Mouse (Mus musculus): ENCODE measurements at regions not wholly inside any gene's neighbourhood (a gene's known extent, or its start where the extent isn't known, plus 50 kb on each side); places are given as distances from the start of the nearest gene placed in this dataset.

- Histone ChIP-seq H3K36me3 (ENCODE audit: insufficient read depth) (no peaks in the 10 kb centered on the region), H3K4me1 (ENCODE audit: insufficient read depth) (no peaks in the 10 kb centered on the region), H3K4me2 (no peak overlapping the region), H3K9ac (no peak overlapping the region), H3K27ac (ENCODE audit: low read depth) (no peak overlapping the region), H3K27me3 (ENCODE audit: insufficient read depth, low read length) (no peaks in the 10 kb centered on the region), H3K4me3 (ENCODE audit: low read depth, low read length) (no peak overlapping the region), H3K9me3 (ENCODE audit: low read depth, low read length) (no peaks in the 10 kb centered on the region)
- DNase-seq = no peak
- 84% methylated on average over 7 of the region's 7 CpGs for WGBS
- TF ChIP-seq CTCF (IDR thresholded peaks at IDR 0.05; ENCODE audit: low read depth) = no peak
- no peak for ATAC-seq (ENCODE audit: insufficient read depth)
Measured at GRCm38 (mm10) chr13:73158016-73158415, 102.3 kb upstream of the Irx4 start.

DNA sequence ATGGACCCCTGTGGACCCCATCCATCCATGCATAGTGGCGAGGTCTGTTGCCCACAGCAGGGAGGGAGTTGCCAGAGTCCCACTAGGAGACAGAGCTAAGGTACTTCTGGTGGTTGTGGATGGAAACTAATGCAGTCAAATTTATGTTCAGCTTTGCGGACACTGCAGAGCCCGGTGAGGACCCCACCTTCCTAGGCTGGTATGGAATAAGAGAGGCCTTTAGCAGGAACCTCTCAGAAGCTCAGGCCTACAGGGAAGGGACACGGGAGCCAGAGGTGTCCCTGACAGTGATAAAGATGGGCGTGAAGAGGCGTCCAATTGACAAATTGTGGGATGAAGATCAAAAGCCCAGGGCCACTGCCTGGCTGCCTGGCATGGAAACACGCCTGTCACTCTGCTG, 100.8 kb upstream of the Irx4 start:
- ATAC-seq (ENCODE audit: insufficient read depth) = no peak
- no peak for DNase-seq
- WGBS = 42% methylated on average over 7 of the region's 7 CpGs
- Histone ChIP-seq H3K9me3 (ENCODE audit: low read depth, low read length) (no peaks in the 10 kb centered on the region), H3K4me2 (0 out of 2 replicates have a peak overlapping the region, but pooled peaks have one; percentile 46), H3K4me3 (ENCODE audit: low read depth, low read length) (no peak overlapping the region), H3K27ac (ENCODE audit: low read depth) (no peak overlapping the region), H3K27me3 (ENCODE audit: insufficient read depth, low read length) (no peaks in the 10 kb centered on the region), H3K4me1 (ENCODE audit: insufficient read depth) (no peaks in the 10 kb centered on the region), H3K36me3 (ENCODE audit: insufficient read depth) (no peaks in the 10 kb centered on the region), H3K9ac (no peak overlapping the region)
- TF ChIP-seq CTCF (IDR thresholded peaks at IDR 0.05; ENCODE audit: low read depth) = no peak

DNA sequence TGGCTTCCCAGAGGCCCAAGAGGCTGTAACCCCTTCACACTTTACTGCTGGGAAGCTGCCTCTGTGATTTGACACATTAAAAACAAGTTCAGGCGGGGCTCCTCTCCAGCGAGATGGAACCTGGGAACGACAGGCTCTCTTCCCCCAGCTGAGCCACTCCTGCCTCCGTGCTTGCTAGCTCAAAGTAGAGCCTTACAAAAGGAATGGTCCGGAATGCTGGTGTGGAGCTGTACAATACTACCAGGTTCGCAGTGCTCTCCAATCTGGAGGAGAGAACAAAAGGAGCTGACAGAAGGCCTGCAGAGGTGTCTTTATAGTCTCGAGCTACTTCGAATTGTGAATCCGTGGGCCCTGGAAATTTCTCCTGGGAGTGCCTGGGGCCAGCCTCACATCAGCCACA, 100.4 kb upstream of the Irx4 start:
- H3K27me3 ChIP-seq (ENCODE audit: insufficient read depth, low read length) = no peaks in the 10 kb centered on the region
- no peak overlapping the region; the same call in 1 of the 2 replicates for H3K4me3 ChIP-seq (ENCODE audit: low read depth, low read length)
- peak; percentile 2 for DNase-seq
- 12% methylated on average over 9 of the region's 9 CpGs for WGBS
- peak overlapping the region; percentile 46 for H3K4me2 ChIP-seq
- H3K9ac ChIP-seq = peak overlapping the region; percentile 36; the same call in 1 of the 2 replicates
- H3K27ac ChIP-seq (ENCODE audit: low read depth) = no peak overlapping the region
- no peaks in the 10 kb centered on the region for H3K4me1 ChIP-seq (ENCODE audit: insufficient read depth)
- TF ChIP-seq CTCF (IDR thresholded peaks at IDR 0.05; ENCODE audit: low read depth) = no peak
- no peaks in the 10 kb centered on the region for H3K9me3 ChIP-seq (ENCODE audit: low read depth, low read length)
- ATAC-seq (ENCODE audit: insufficient read depth) = peak; percentile 16; the same call in 1 of the 2 replicates
- no peaks in the 10 kb centered on the region for H3K36me3 ChIP-seq (ENCODE audit: insufficient read depth)

DNA sequence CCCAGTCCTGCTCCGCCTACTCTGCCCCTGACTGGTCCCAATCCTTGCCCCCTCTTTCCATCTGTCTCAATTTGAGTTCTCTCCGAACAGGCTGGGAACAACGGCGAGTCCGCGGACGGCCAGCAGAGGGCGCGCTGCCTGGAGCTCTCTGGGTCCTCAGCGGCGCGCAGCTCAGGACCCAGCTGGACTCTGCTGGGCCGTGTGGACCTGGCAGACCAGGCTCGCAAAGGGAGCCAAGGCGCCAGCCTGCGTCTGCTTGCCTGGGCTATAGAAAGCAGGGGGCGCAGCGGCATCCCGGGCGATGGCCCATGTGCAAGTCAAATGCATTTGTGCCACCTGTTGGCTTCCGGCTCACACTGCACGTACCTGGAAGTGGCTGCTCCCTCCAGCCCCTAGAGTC, 100.0 kb upstream of the Irx4 start:
- Histone ChIP-seq H3K9ac (peak overlapping the region; percentile 36; the same call in 1 of the 2 replicates), H3K4me3 (ENCODE audit: low read depth, low read length) (no peak overlapping the region; the same call in 1 of the 2 replicates), H3K4me2 (peak overlapping the region; percentile 46), H3K4me1 (ENCODE audit: insufficient read depth) (no peaks in the 10 kb centered on the region), H3K9me3 (ENCODE audit: low read depth, low read length) (no peaks in the 10 kb centered on the region), H3K27me3 (ENCODE audit: insufficient read depth, low read length) (no peaks in the 10 kb centered on the region), H3K36me3 (ENCODE audit: insufficient read depth) (no peaks in the 10 kb centered on the region), H3K27ac (ENCODE audit: low read depth) (no peak overlapping the region)
- peak; percentile 88 for DNase-seq
- ATAC-seq (ENCODE audit: insufficient read depth) = peak; percentile 100
- peak; percentile 93 for TF ChIP-seq CTCF (IDR thresholded peaks at IDR 0.05; ENCODE audit: low read depth)
- WGBS = under 1% methylated on average over 22 of the region's 22 CpGs

- H3K4me1 ChIP-seq (ENCODE audit: insufficient read depth) = no peaks in the 10 kb centered on the region
- no peak overlapping the region for H3K27ac ChIP-seq (ENCODE audit: low read depth)
- H3K9ac ChIP-seq = no peak overlapping the region
- DNase-seq (no peak), ATAC-seq (ENCODE audit: insufficient read depth) (no peak)
- 70% methylated on average over 3 of the region's 3 CpGs for WGBS
- H3K36me3 ChIP-seq (ENCODE audit: insufficient read depth) = no peaks in the 10 kb centered on the region
- no peak overlapping the region for H3K4me2 ChIP-seq
- TF ChIP-seq CTCF (IDR thresholded peaks at IDR 0.05; ENCODE audit: low read depth) = no peak
- no peaks in the 10 kb centered on the region for H3K9me3 ChIP-seq (ENCODE audit: low read depth, low read length)
- H3K27me3 ChIP-seq (ENCODE audit: insufficient read depth, low read length) = no peaks in the 10 kb centered on the region
- H3K4me3 ChIP-seq (ENCODE audit: low read depth, low read length) = no peak overlapping the region
Measured at GRCm38 (mm10) chr13:73170301-73170700, 90.0 kb upstream of the Irx4 start.

- H3K27me3 ChIP-seq (ENCODE audit: insufficient read depth, low read length) = no peaks in the 10 kb centered on the region
- H3K27ac ChIP-seq (ENCODE audit: low read depth) = no peak overlapping the region
- ATAC-seq (ENCODE audit: insufficient read depth) (no peak), DNase-seq (no peak)
- no peak overlapping the region for H3K4me2 ChIP-seq
- WGBS = 87% methylated on average over 3 of the region's 3 CpGs
- no peak for TF ChIP-seq CTCF (IDR thresholded peaks at IDR 0.05; ENCODE audit: low read depth)
- no peak overlapping the region for H3K4me3 ChIP-seq (ENCODE audit: low read depth, low read length)
- no peak overlapping the region for H3K9ac ChIP-seq
- H3K4me1 ChIP-seq (ENCODE audit: insufficient read depth) = no peaks in the 10 kb centered on the region
- H3K9me3 ChIP-seq (ENCODE audit: low read depth, low read length) = peaks cover 4% of the 10 kb centered on the region; the same call in 1 of the 2 replicates
- no peaks in the 10 kb centered on the region for H3K36me3 ChIP-seq (ENCODE audit: insufficient read depth)
Measured at GRCm38 (mm10) chr13:73207931-73208448, 52.3 kb upstream of the Irx4 start.

Data from lung, embryonic 14.5 days (tissue).